Mouse (Mus musculus) heart, postnatal 0 days (tissue): ENCODE measurements at regions not wholly inside any gene's neighbourhood (a gene's known extent, or its start where the extent isn't known, plus 50 kb on each side); places are given as distances from the start of the nearest gene placed in this dataset.
A peak's percentile ranks its signal among the peaks of the same experiment; 100 is the strongest.
"Not testable (repeated sequence)": the region's sequence is repeated elsewhere in the genome, so short reads cannot be mapped to it uniquely, and the experiment has no call there.

ENCODE experiments used
- ATAC-seq: fragments of 200-750 bp; cut with Nextera tagmentation; 2 replicates; pipeline ENCODE4 v1.8.0; 2017; ENCODE audit warnings: low read depth, moderate number of reproducible peaks, moderate library complexity; ENCODE audit not compliant: insufficient read depth
- DNase-seq: peaks from one replicate; pipeline ENCODE4 v3.0.0-alpha.2; 2016; ENCODE audit warnings: low spot score
- H3K27ac ChIP-seq: fragments of 300-500 bp; sonication (generic); 2 replicates; pipeline ENCODE4 v1.5.1; 2014; ENCODE audit warnings: low read depth, mild to moderate bottlenecking
- H3K27me3 ChIP-seq: fragments of 300-500 bp; sonication (generic); 2 replicates; pipeline ENCODE4 v1.6.1; 2014; ENCODE audit warnings: low read length, mixed read lengths; ENCODE audit not compliant: control insufficient read depth, insufficient read depth
- H3K36me3 ChIP-seq: fragments of 300-500 bp; sonication (generic); replicated peaks from 2 replicates; pipeline ENCODE4 v1.6.1; 2014; ENCODE audit warnings: low read length, mixed read lengths; ENCODE audit not compliant: control insufficient read depth, insufficient read depth
- H3K4me1 ChIP-seq: fragments of 300-500 bp; sonication (generic); 2 replicates; pipeline ENCODE4 v1.6.1; 2014; ENCODE audit warnings: antibody characterized with exemption; ENCODE audit not compliant: control insufficient read depth, insufficient read depth
- H3K4me2 ChIP-seq: fragments of 300-500 bp; sonication (generic); 2 replicates; pipeline ENCODE4 v1.6.1; 2014; ENCODE audit warnings: low read depth, mild to moderate bottlenecking, low read length, moderate library complexity
- H3K4me3 ChIP-seq: fragments of 300-500 bp; sonication (generic); 2 replicates; pipeline ENCODE4 v1.5.1; 2014; ENCODE audit warnings: low read depth, low read length
- H3K9ac ChIP-seq: fragments of 300-500 bp; sonication (generic); replicated peaks from 2 replicates; pipeline ENCODE4 v1.6.1; 2014; ENCODE audit warnings: low read depth, low read length, mixed read lengths
- H3K9me3 ChIP-seq: fragments of 300-500 bp; sonication (generic); replicated peaks from 2 replicates; pipeline ENCODE4 v1.6.1; 2016; ENCODE audit warnings: low read length; ENCODE audit not compliant: control insufficient read depth
- CTCF ChIP-seq: IDR thresholded peaks from 2 replicates; pipeline ENCODE4 v1.5.1; 2016; ENCODE audit warnings: antibody characterized with exemption, control low read depth, low read depth
- EP300 ChIP-seq: IDR thresholded peaks from 2 replicates; pipeline ENCODE4 v1.6.1; 2016; ENCODE audit warnings: antibody characterized with exemption, low read depth
- WGBS: fragments of 180-500 bp; shearing (Covaris S2); extraction: QIAGEN DNeasy Blood & Tissue Kit; methylation state at CpG from one replicate; pipeline ENCODE4 v1.1.7; 2014; 5-methylcytosine and 5-hydroxymethylcytosine counted together

- Histone ChIP-seq H3K4me3 (peak overlapping the region; percentile 57), H3K4me2 (peak overlapping the region; percentile 84), H3K4me1 (0 out of 2 replicates have a peak, but pooled peaks cover 5% of the 10 kb centered on the region), H3K27ac (no peak overlapping the region), H3K9ac (peak overlapping the region; percentile 37), H3K36me3 (no peaks in the 10 kb centered on the region), H3K9me3 (no peaks in the 10 kb centered on the region), H3K27me3 (peaks cover 28% of the 10 kb centered on the region)
- no peak for TF ChIP-seq EP300
- no peak for TF ChIP-seq CTCF
- peak; percentile 61 for ATAC-seq
- 8% methylated on average over 47 of the region's 49 CpGs for WGBS
- no peak for DNase-seq
Measured at GRCm38 (mm10) chr10:7390239-7391091, 83.0 kb downstream of the Ulbp1 start.

- not testable (repeated sequence) for H3K4me1 ChIP-seq, H3K36me3 ChIP-seq, DNase-seq, ATAC-seq, H3K9ac ChIP-seq, H3K4me3 ChIP-seq, H3K27ac ChIP-seq, H3K27me3 ChIP-seq, H3K9me3 ChIP-seq, H3K4me2 ChIP-seq
- WGBS, result 38% methylated on average over 3 of the region's 3 CpGs
Measured at GRCm38 (mm10) chr10:7358791-7359190, 114.6 kb downstream of the Ulbp1 start.

- H3K27me3 ChIP-seq, H3K27ac ChIP-seq, DNase-seq, ATAC-seq, H3K4me2 ChIP-seq, H3K4me3 ChIP-seq, H3K4me1 ChIP-seq, H3K9ac ChIP-seq, H3K36me3 ChIP-seq, H3K9me3 ChIP-seq: not testable (repeated sequence)
- WGBS, result 85% methylated on average over 13 of the region's 13 CpGs
Measured at GRCm38 (mm10) chr10:7344290-7344689, 129.1 kb downstream of the Ulbp1 start.

GRCm38 (mm10) chr10:7343736-7344135 is 129.7 kb downstream of the Ulbp1 start:
- H3K4me2 ChIP-seq, H3K4me1 ChIP-seq, H3K9ac ChIP-seq, H3K27ac ChIP-seq, H3K36me3 ChIP-seq, H3K27me3 ChIP-seq, H3K9me3 ChIP-seq, DNase-seq, H3K4me3 ChIP-seq, ATAC-seq: not testable (repeated sequence)
- WGBS, result 92% methylated on average over 8 of the region's 8 CpGs

GRCm38 (mm10) chr10:7333077-7333747 is 121.2 kb upstream of the Cnksr3 start:
- Histone ChIP-seq H3K27ac (no peak overlapping the region), H3K27me3 (no peaks in the 10 kb centered on the region), H3K36me3 (no peaks in the 10 kb centered on the region), H3K4me1 (no peaks in the 10 kb centered on the region), H3K9me3 (no peaks in the 10 kb centered on the region), H3K4me3 (no peak overlapping the region), H3K4me2 (no peak overlapping the region), H3K9ac (no peak overlapping the region)
- DNase-seq (peak; percentile 86), ATAC-seq (peak; percentile 72)
- TF ChIP-seq CTCF, result peak; percentile 97
- no peak; the same call in 1 of the 2 replicates for TF ChIP-seq EP300
- WGBS, result 37% methylated on average over 11 of the region's 11 CpGs

- TF ChIP-seq EP300, result no peak
- no peak for TF ChIP-seq CTCF
- no peak for ATAC-seq
- WGBS, result 25% methylated on average over 3 of the region's 3 CpGs
- Histone ChIP-seq H3K36me3 (no peaks in the 10 kb centered on the region), H3K27ac (no peak overlapping the region), H3K4me2 (no peak overlapping the region), H3K4me1 (no peaks in the 10 kb centered on the region), H3K27me3 (no peaks in the 10 kb centered on the region), H3K4me3 (no peak overlapping the region), H3K9ac (no peak overlapping the region), H3K9me3 (no peaks in the 10 kb centered on the region)
- DNase-seq, result no peak
Measured at GRCm38 (mm10) chr10:7328262-7328661, 116.2 kb upstream of the Cnksr3 start.

GRCm38 (mm10) chr10:7327046-7327445 is 115.0 kb upstream of the Cnksr3 start:
- not testable (repeated sequence) for H3K4me3 ChIP-seq, H3K27me3 ChIP-seq, ATAC-seq, H3K27ac ChIP-seq, H3K36me3 ChIP-seq, H3K9ac ChIP-seq, H3K9me3 ChIP-seq, H3K4me2 ChIP-seq, H3K4me1 ChIP-seq, DNase-seq
- WGBS, result 87% methylated on average over 3 of the region's 3 CpGs
